Mouse (Mus musculus): ENCODE results near the gene Tlcd1.

- TF ChIP-seq CTCF (IDR thresholded peaks at IDR 0.05; ENCODE audit: low read depth, low read length): no peak
- no peak for TF ChIP-seq POLR2A (IDR thresholded peaks at IDR 0.05; ENCODE audit: borderline replicate concordance, low read depth, low read length)
Measured at GRCm38 (mm10) chr11:78177437-78177836, 926 bp downstream of the Tlcd1 start.
